Mouse (Mus musculus): ENCODE measurements at regions not wholly inside any gene's neighbourhood (a gene's known extent, or its start where the extent isn't known, plus 50 kb on each side); places are given as distances from the start of the nearest gene placed in this dataset.

DNA sequence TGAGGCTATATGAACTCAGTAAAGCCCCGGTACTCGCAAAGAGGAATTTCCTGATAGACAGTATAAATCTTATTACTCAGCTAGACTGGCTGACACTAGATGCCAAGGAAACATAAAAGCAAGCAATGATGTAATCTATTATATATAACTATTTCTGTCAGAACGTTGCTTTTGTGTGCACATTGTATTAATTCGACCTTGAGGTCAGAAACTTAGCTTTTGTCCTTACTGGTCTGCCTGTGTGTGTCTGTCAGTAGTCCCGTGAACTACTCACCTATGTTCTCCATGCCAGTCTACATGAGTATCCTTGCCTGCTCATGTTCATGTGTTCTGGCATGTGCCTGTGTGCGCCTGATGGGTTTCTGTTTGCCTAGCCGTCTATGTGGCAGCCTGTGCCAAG, 70.5 kb downstream of the Tmx1 start:
- H3K4me3 ChIP-seq (replicated peaks; ENCODE audit: low read length) = no peak overlapping the region
- no peak overlapping the region for H3K4me2 ChIP-seq (replicated peaks)
- WGBS = 82% methylated on average over 7 of the region's 7 CpGs
- DNase-seq (ENCODE audit: low spot score) = no peak
- no peaks in the 10 kb centered on the region for H3K9me3 ChIP-seq (ENCODE audit: control insufficient read depth, low read length)
- ATAC-seq (ENCODE audit: low FRiP score) = no peak
- no peaks in the 10 kb centered on the region for H3K27me3 ChIP-seq (ENCODE audit: control insufficient read depth, insufficient read depth, low read length)
- H3K9ac ChIP-seq = no peak overlapping the region
- no peak overlapping the region for H3K27ac ChIP-seq
- no peaks in the 10 kb centered on the region for H3K4me1 ChIP-seq (replicated peaks; ENCODE audit: control insufficient read depth, insufficient read depth, low read length)
- H3K36me3 ChIP-seq (replicated peaks; ENCODE audit: control insufficient read depth, insufficient read depth) = no peaks in the 10 kb centered on the region

- WGBS = 77% methylated on average over 4 of the region's 4 CpGs
- no peak for ATAC-seq (ENCODE audit: low FRiP score)
These were observed 71.8 kb downstream of the Tmx1 start for GRCm38 (mm10) chr12:70524703-70525102.

GRCm38 (mm10) chr12:70531661-70532060, 78.8 kb downstream of the Tmx1 start:
- H3K9me3 ChIP-seq (ENCODE audit: control insufficient read depth, low read length) = no peaks in the 10 kb centered on the region
- no peak for DNase-seq (ENCODE audit: low spot score)
- no peak for ATAC-seq (ENCODE audit: low FRiP score)
- H3K4me3 ChIP-seq (replicated peaks; ENCODE audit: low read length) = no peak overlapping the region
- H3K9ac ChIP-seq = no peak overlapping the region
- H3K4me2 ChIP-seq (replicated peaks) = no peak overlapping the region
- 0 out of 2 replicates have a peak, but pooled peaks cover 6% of the 10 kb centered on the region for H3K4me1 ChIP-seq (replicated peaks; ENCODE audit: control insufficient read depth, insufficient read depth, low read length)
- no peaks in the 10 kb centered on the region for H3K27me3 ChIP-seq (ENCODE audit: control insufficient read depth, insufficient read depth, low read length)
- no peak overlapping the region for H3K27ac ChIP-seq
- H3K36me3 ChIP-seq (replicated peaks; ENCODE audit: control insufficient read depth, insufficient read depth) = no peaks in the 10 kb centered on the region

More at GRCm38 (mm10) chr12:70524703-70525102, 71.8 kb downstream of the Tmx1 start:
- H3K4me3 ChIP-seq (replicated peaks; ENCODE audit: low read length) = no peak overlapping the region
- DNase-seq (ENCODE audit: low spot score) = no peak
- H3K27ac ChIP-seq = no peak overlapping the region
- H3K9ac ChIP-seq = no peak overlapping the region
- H3K9me3 ChIP-seq (ENCODE audit: control insufficient read depth, low read length) = no peaks in the 10 kb centered on the region
- no peaks in the 10 kb centered on the region for H3K27me3 ChIP-seq (ENCODE audit: control insufficient read depth, insufficient read depth, low read length)
- H3K4me2 ChIP-seq (replicated peaks) = no peak overlapping the region
- no peaks in the 10 kb centered on the region for H3K36me3 ChIP-seq (replicated peaks; ENCODE audit: control insufficient read depth, insufficient read depth)
- H3K4me1 ChIP-seq (replicated peaks; ENCODE audit: control insufficient read depth, insufficient read depth, low read length) = no peaks in the 10 kb centered on the region

- Histone ChIP-seq H3K4me3 (replicated peaks; ENCODE audit: low read length) (no peak overlapping the region), H3K4me1 (replicated peaks; ENCODE audit: control insufficient read depth, insufficient read depth, low read length) (0 out of 2 replicates have a peak, but pooled peaks cover 6% of the 10 kb centered on the region), H3K36me3 (replicated peaks; ENCODE audit: control insufficient read depth, insufficient read depth) (no peaks in the 10 kb centered on the region), H3K4me2 (replicated peaks) (no peak overlapping the region), H3K9ac (no peak overlapping the region), H3K27ac (no peak overlapping the region), H3K9me3 (ENCODE audit: control insufficient read depth, low read length) (no peaks in the 10 kb centered on the region), H3K27me3 (ENCODE audit: control insufficient read depth, insufficient read depth, low read length) (no peaks in the 10 kb centered on the region)
- 82% methylated on average over 10 of the region's 10 CpGs for WGBS
- no peak for DNase-seq (ENCODE audit: low spot score)
- ATAC-seq (ENCODE audit: low FRiP score) = no peak
These were observed 79.3 kb downstream of the Tmx1 start for GRCm38 (mm10) chr12:70532225-70532624.

- no peak overlapping the region for H3K4me3 ChIP-seq (replicated peaks; ENCODE audit: low read length)
- H3K9ac ChIP-seq = no peak overlapping the region
- H3K27me3 ChIP-seq (ENCODE audit: control insufficient read depth, insufficient read depth, low read length) = no peaks in the 10 kb centered on the region
- H3K9me3 ChIP-seq (ENCODE audit: control insufficient read depth, low read length) = no peaks in the 10 kb centered on the region
- WGBS = 68% methylated on average over 10 of the region's 10 CpGs
- H3K4me1 ChIP-seq (replicated peaks; ENCODE audit: control insufficient read depth, insufficient read depth, low read length) = 0 out of 2 replicates have a peak, but pooled peaks cover 6% of the 10 kb centered on the region
- no peak for DNase-seq (ENCODE audit: low spot score)
- no peaks in the 10 kb centered on the region for H3K36me3 ChIP-seq (replicated peaks; ENCODE audit: control insufficient read depth, insufficient read depth)
- ATAC-seq (ENCODE audit: low FRiP score) = no peak
- H3K27ac ChIP-seq = no peak overlapping the region
- no peak overlapping the region for H3K4me2 ChIP-seq (replicated peaks)
These were observed 79.9 kb downstream of the Tmx1 start for GRCm38 (mm10) chr12:70532843-70533242.

DNA sequence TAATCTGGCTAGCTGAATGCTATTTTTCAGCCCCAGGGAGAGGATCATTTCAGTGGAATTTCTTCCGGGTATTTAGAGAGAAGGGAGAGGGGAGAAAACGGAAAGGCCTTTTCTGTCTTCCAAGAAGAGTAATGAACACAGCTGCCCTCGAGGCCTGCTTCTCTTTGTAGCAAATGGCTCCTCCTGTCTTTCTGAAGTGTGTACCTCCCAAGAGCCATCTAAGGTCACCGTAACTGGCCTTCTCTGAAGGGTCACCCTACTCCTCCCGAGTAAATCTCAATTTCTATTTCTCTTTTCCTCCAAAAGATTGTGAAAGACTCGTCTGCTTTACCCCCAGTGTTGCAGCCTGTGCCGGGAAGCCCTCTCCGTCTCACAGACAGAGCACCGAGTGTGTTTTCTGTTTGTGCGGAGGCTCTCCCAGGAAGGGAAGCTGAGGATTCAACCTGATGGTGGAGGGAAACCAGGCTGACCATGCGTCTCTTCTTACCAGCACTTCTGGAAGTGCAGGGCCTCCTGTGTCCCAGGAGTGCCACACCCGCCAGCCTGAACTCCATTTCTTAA, 80.6 kb downstream of the Tmx1 start:
- 65% methylated on average over 12 of the region's 12 CpGs for WGBS
- Histone ChIP-seq H3K27me3 (ENCODE audit: control insufficient read depth, insufficient read depth, low read length) (no peaks in the 10 kb centered on the region), H3K4me3 (replicated peaks; ENCODE audit: low read length) (no peak overlapping the region), H3K9ac (no peak overlapping the region), H3K27ac (no peak overlapping the region), H3K36me3 (replicated peaks; ENCODE audit: control insufficient read depth, insufficient read depth) (no peaks in the 10 kb centered on the region), H3K4me2 (replicated peaks) (no peak overlapping the region), H3K9me3 (ENCODE audit: control insufficient read depth, low read length) (no peaks in the 10 kb centered on the region), H3K4me1 (replicated peaks; ENCODE audit: control insufficient read depth, insufficient read depth, low read length) (0 out of 2 replicates have a peak, but pooled peaks cover 6% of the 10 kb centered on the region)
- DNase-seq (ENCODE audit: low spot score) = no peak
- no peak for ATAC-seq (ENCODE audit: low FRiP score)

GRCm38 (mm10) chr12:70539124-70539523, 86.2 kb downstream of the Tmx1 start:
- DNase-seq (ENCODE audit: low spot score) = no peak
- Histone ChIP-seq H3K36me3 (replicated peaks; ENCODE audit: control insufficient read depth, insufficient read depth) (no peaks in the 10 kb centered on the region), H3K4me3 (replicated peaks; ENCODE audit: low read length) (no peak overlapping the region), H3K4me1 (replicated peaks; ENCODE audit: control insufficient read depth, insufficient read depth, low read length) (no peaks in the 10 kb centered on the region), H3K9me3 (ENCODE audit: control insufficient read depth, low read length) (no peaks in the 10 kb centered on the region), H3K27me3 (ENCODE audit: control insufficient read depth, insufficient read depth, low read length) (no peaks in the 10 kb centered on the region), H3K9ac (no peak overlapping the region), H3K4me2 (replicated peaks) (no peak overlapping the region), H3K27ac (no peak overlapping the region)
- 58% methylated on average over 4 of the region's 4 CpGs for WGBS
- no peak for ATAC-seq (ENCODE audit: low FRiP score)

DNA sequence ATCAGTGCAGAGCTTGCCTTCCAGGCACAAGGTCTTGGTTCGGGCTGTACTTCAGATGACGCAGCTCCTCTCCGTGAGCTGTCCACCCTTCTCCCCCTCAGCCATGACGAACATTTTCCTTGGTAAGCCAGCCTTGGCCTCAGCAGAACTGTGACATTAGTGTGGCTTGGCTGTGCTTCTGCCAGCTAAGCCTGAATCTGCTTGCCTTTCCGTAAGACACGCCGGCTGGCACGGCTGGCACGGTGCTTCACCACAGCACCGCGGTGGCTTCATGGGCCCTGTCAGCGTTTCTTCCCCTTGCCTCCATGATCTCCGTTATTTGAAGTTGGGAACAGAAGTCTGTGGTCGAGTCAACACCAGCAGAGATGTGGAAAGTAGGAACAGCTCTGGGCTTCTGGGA, 87.0 kb downstream of the Tmx1 start:
- DNase-seq (ENCODE audit: low spot score) (no peak), ATAC-seq (ENCODE audit: low FRiP score) (no peak)
- Histone ChIP-seq H3K27me3 (ENCODE audit: control insufficient read depth, insufficient read depth, low read length) (no peaks in the 10 kb centered on the region), H3K9ac (no peak overlapping the region), H3K36me3 (replicated peaks; ENCODE audit: control insufficient read depth, insufficient read depth) (no peaks in the 10 kb centered on the region), H3K4me2 (replicated peaks) (no peak overlapping the region), H3K9me3 (ENCODE audit: control insufficient read depth, low read length) (no peaks in the 10 kb centered on the region), H3K4me1 (replicated peaks; ENCODE audit: control insufficient read depth, insufficient read depth, low read length) (no peaks in the 10 kb centered on the region), H3K27ac (no peak overlapping the region), H3K4me3 (replicated peaks; ENCODE audit: low read length) (no peak overlapping the region)
- 92% methylated on average over 14 of the region's 14 CpGs for WGBS

DNA sequence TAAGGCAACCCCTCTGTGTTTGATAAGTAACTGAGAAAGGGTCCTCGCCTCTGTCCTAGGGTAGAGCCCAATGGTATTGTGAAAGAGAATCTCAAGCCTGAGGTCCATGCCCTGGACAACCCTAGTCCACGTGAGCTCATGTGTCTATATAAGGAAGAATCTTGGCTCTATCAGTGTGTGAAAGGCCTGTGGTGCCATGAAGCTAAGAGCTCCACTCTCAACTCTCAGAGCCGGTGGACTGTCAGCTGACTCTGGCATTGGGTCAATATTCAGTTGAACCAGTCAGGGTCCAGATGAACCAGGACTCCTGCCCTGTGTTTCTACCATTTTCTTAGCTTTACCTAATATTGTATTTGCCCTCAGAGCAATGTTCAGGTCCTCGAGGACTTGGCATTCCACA, 88.5 kb downstream of the Tmx1 start:
- ATAC-seq (ENCODE audit: low FRiP score) = no peak
- no peaks in the 10 kb centered on the region for H3K4me1 ChIP-seq (replicated peaks; ENCODE audit: control insufficient read depth, insufficient read depth, low read length)
- no peaks in the 10 kb centered on the region for H3K9me3 ChIP-seq (ENCODE audit: control insufficient read depth, low read length)
- no peak overlapping the region for H3K9ac ChIP-seq
- no peaks in the 10 kb centered on the region for H3K36me3 ChIP-seq (replicated peaks; ENCODE audit: control insufficient read depth, insufficient read depth)
- H3K4me3 ChIP-seq (replicated peaks; ENCODE audit: low read length) = no peak overlapping the region
- no peak for DNase-seq (ENCODE audit: low spot score)
- no peak overlapping the region for H3K4me2 ChIP-seq (replicated peaks)
- H3K27ac ChIP-seq = no peak overlapping the region
- WGBS = 90% methylated on average over 4 of the region's 4 CpGs
- no peaks in the 10 kb centered on the region for H3K27me3 ChIP-seq (ENCODE audit: control insufficient read depth, insufficient read depth, low read length)

DNA sequence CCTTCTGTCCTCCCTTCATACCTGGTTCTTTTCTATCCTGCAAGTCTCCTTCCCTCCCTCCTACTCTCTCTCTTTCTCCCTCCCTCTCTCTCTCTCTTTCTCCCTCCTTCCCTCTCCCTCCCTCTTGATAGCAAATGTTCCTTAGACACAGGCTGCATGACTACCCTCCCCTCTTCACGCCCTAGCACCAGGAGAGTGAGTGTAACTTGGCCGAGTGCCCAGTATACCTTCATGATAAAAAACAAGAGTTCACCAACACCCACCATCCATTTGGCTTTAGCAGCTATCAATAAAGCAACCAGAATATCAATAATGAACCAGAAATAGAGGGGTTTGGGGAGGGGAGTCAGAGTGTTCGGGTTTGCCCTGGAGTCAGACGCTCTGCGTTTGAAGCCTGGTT, 90.4 kb downstream of the Tmx1 start:
- no peak overlapping the region for H3K4me2 ChIP-seq (replicated peaks)
- H3K27me3 ChIP-seq (ENCODE audit: control insufficient read depth, insufficient read depth, low read length) = no peaks in the 10 kb centered on the region
- DNase-seq (ENCODE audit: low spot score) (no peak), ATAC-seq (ENCODE audit: low FRiP score) (no peak)
- no peaks in the 10 kb centered on the region for H3K9me3 ChIP-seq (ENCODE audit: control insufficient read depth, low read length)
- H3K36me3 ChIP-seq (replicated peaks; ENCODE audit: control insufficient read depth, insufficient read depth) = no peaks in the 10 kb centered on the region
- WGBS = 55% methylated on average over 5 of the region's 5 CpGs
- H3K9ac ChIP-seq = no peak overlapping the region
- H3K4me3 ChIP-seq (replicated peaks; ENCODE audit: low read length) = no peak overlapping the region
- H3K27ac ChIP-seq = no peak overlapping the region
- H3K4me1 ChIP-seq (replicated peaks; ENCODE audit: control insufficient read depth, insufficient read depth, low read length) = no peaks in the 10 kb centered on the region

Data from hindbrain, embryonic 14.5 days (tissue).